Mouse (Mus musculus) spleen, postnatal 10 days (tissue): ENCODE data around the gene Ccdc71.

Experiments used
- DNase-seq, 2 experiments: peaks; one replicate each; pipeline ENCODE4 v3.0.0; 2021 to 2022; ENCODE audit warnings: low spot score in 2 of 2

Ccdc71 gene

GRCm38 (mm10) chr9:108460319-108461178 lies at the start of gene Ccdc71:
TSS of gene Ccdc71 (plus strand) at chr9:108460527.
- peak; percentile 69 to 86 for DNase-seq

- DNase-seq: no peak
Observed at GRCm38 (mm10) chr9:108411381-108411942, 48.9 kb upstream of the Ccdc71 start.

- DNase-seq: peak in 1 of 2 experiments; percentile 59
Observed at GRCm38 (mm10) chr9:108412221-108412620, 48.1 kb upstream of the Ccdc71 start.

- DNase-seq: no peak
Observed at GRCm38 (mm10) chr9:108428384-108428783, 31.9 kb upstream of the Ccdc71 start, which contains the start of gene Ccdc36. TSS of gene Ccdc36 (minus strand) at chr9:108428484.

- peak in 1 of 2 experiments; percentile 46 for DNase-seq
Observed at GRCm38 (mm10) chr9:108431431-108432067, 28.8 kb upstream of the Ccdc71 start.

- no peak for DNase-seq
Observed at GRCm38 (mm10) chr9:108436182-108436581, 24.1 kb upstream of the Ccdc71 start, which contains the start of gene BC048562. TSS of gene BC048562 (plus strand) at chr9:108436482.

- DNase-seq: no peak
Observed at GRCm38 (mm10) chr9:108439176-108439575, 21.2 kb upstream of the Ccdc71 start.

- no peak for DNase-seq
Observed at GRCm38 (mm10) chr9:108440485-108440884, 19.8 kb upstream of the Ccdc71 start.

- no peak for DNase-seq
Observed at GRCm38 (mm10) chr9:108441236-108441919, 18.9 kb upstream of the Ccdc71 start.

- DNase-seq: no peak
Observed at GRCm38 (mm10) chr9:108445125-108445524, 15.2 kb upstream of the Ccdc71 start.

- no peak for DNase-seq
Observed at GRCm38 (mm10) chr9:108449860-108450259, 10.5 kb upstream of the Ccdc71 start.

GRCm38 (mm10) chr9:108450292-108451169 lies 9.8 kb upstream of the Ccdc71 start:
- no peak for DNase-seq

GRCm38 (mm10) chr9:108451170-108451493 lies 9.2 kb upstream of the Ccdc71 start:
- no peak for DNase-seq

- no peak for DNase-seq
Observed at GRCm38 (mm10) chr9:108451519-108452160, 8.7 kb upstream of the Ccdc71 start.

- DNase-seq: peak; percentile 89 to 95
Observed at GRCm38 (mm10) chr9:108452291-108452906, 7.9 kb upstream of the Ccdc71 start.

GRCm38 (mm10) chr9:108452911-108453310 lies 7.4 kb upstream of the Ccdc71 start:
- DNase-seq: no peak

GRCm38 (mm10) chr9:108453458-108453857 lies 6.9 kb upstream of the Ccdc71 start:
- no peak for DNase-seq

- DNase-seq: no peak
Observed at GRCm38 (mm10) chr9:108454429-108454828, 5.9 kb upstream of the Ccdc71 start.

GRCm38 (mm10) chr9:108455747-108456571 lies 4.4 kb upstream of the Ccdc71 start:
- DNase-seq: no peak
